Mouse (Mus musculus): Measurements from ENCODE around the gene Rtn3. TPM values are rescaled to one million over a fixed set of nuclear protein-coding genes. Genes with fewer than 3 reads are reported as not detected.

The Rtn3 gene
- polyA plus RNA-seq (2015; fragmentation: Illumina TruSeq; extraction: RNeasy Lipid Tissue Mini Kit (QIAGEN cat#74804); ENCODE audit: insufficient read depth, low read depth, low replicate concordance): 33.1 TPM

DNA sequence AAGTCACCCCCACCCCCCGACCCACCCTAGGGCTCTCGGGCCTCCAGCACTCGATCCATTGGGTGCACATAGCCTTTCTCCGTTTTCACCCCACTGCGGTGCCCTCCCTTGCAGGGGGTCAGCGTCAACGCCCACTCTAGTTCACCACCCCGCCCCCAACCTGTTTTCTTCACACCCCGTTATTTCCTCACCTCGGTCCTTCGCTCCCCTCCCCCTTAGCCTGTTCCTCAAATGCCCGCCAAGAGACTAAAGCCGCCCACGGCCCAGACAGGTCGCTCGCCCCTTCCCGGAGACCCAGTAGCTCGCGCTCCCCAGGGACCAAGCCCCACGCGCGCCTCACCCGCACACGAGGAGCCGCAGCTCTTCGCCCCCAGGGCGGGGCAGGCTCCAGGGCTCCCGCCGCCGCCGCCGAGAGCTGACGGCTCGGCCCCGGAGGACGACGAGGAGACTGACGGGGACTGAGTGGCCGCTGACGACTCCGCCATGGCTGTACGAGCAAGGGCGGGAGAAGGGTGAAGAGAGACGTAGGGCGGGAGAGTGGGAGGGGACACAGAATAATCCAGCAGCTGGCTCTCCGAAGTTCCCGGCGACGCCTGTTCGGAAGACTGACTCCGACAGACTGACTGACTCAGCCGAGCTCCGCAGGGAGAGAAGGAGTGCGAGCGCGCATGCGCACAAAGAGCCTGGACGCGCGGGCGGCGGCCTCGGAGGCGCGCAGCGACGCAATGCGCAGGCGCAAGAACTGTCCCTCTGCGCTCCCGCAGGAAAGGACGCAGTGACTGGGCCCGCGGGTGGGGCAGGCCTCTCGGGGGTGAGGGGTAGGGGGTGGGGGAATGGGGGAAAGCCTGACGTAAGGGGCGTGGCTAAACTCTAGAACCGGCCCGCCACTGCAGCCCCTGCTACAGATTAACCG is at the start of gene Rtn3:
Gene Rtn3 (minus strand): TSS at position 683 of the 913 bp plus-strand sequence.

DNA sequence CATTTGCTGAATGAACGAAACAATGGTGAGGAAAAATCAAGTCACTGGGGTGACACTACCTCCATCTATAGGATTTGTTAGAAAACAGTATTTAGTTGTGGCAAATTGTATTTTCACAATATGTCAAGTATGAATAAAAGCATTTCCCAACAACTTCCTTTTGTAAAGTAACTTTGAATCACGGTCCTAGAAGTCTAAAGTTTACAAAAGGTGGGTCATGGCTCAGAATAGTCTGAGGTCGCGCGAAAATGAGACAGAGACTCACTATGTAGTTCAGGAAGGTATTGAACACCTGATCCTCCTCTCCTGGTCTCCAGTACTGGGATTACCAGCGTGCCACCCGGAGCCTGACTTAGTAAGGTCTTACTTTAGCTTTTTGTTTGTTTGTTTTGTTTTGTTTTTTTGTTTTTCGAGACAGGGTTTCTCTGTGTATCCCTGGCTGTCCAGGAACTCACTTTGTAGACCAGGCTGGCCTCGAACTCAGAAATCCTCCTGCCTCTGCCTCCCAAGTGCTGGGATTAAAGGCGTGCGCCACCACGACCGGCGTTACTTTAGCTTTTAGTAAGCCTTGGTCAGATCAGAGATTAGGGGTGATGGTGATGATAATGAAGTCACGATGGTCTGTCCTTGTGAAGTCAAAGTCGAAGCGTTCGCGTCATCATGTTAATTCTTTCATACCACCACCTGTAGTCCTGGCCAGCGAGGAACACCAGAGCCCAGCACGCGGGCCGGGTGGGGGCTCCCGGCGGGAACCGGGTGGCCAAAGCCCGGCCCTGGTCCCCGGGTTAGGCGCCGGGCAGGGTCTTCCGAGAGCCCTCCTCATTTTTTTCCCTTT is 10.5 kb upstream of the Rtn3 start, which contains the start of gene Atl3:
Gene Atl3 (plus strand): TSS at position 689 of the 835 bp plus-strand sequence.

DNA sequence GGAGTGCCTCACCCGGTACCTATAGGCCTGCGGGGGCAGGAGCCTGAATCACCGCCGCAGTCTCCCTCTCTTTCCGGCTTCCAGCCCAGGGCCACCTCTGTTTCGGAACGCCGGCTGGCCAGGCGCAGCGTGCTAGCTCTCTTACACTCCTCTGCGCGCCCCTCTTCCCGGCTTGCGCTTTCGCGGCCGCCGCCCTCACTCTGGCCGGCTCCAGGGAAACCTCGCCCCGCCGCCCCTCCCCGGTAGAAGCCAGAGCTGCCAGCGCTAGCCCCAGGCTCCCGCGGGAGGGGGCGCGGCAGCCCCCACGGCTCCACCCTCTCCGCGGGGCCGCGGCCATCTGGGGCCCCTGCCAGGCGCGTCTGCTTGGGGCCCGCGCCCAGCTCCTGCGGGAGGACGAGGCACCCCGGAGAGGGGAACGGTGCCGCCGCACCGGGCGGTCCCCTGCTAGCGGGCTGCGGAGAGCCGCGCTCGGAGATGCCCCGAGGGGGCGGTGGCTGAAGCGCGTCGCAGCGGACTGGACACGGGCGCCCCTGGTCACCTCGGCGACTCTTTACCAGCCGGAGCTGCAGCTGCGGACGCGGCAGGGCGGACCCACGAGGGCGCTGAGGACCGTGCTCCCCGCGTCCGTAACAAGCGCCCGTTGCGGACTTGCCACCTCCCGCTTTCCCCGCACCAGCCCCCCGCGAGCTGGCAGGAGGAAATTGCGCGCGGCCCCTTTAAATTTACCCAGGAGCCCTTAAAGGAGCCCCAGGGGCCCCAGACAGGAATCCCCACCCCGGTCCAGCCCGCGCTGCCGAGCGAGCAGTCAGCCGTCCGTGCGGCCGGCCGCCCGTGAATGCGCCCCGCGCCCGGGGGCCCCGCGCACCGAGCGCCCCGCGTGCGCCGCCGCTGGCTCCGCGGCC is 66.0 kb downstream of the Rtn3 start, which contains the start of gene 2700081O15Rik:
Gene 2700081O15Rik (plus strand): TSS at position 792 of the 902 bp plus-strand sequence.

DNA sequence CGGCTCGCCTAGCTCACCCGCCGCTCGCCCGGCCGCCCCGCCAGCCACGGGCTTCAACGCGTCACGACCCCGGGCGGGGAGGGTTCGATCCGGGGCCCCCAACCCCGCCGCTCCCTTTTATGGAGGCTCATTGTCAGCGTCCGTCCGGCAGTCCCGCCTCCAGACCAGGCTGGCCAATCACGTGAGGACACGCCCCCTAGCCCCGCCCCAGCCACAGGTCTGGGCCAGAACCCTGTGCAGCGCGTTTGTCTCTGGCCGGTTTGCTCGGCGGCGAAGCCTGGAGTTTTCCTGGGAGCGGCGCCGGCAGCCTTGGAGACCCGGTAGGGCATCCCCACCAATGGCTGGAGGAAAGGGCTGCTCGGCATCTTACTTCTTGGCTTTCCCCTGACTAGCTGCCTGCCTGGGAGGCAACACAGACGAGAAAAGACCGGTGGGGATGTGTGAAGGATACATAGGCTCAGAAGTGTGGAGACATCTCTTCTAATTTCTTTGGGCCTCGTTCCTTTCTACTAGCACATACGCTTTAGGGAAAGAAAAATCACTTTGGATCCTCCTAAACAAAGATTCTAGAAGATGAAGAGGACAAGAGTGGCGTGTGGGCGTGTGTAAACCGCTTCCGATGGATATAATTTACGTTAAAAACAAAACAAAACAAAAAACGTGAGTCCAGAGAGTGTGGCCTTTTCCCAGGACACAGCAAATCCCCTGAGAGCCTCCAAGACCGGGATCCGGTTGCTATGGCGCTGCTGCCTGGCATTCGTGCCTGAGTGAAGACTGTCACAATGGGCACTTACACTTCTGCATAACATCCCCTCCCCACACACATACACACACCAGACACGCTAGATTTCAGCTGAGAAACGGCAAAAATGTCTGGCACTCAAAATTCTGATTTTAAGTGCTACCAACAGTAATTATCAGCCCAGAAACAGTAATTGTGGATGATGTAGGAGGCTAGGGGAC is 99.9 kb downstream of the Rtn3 start, which contains the start of gene Spindoc:
Gene Spindoc (minus strand): TSS at position 92 of the 963 bp plus-strand sequence.

Other genes with a start within 250 kb of the Rtn3 start
- gene Naa40, start 242.1 kb downstream of the Rtn3 start, polyA plus RNA-seq (2015; fragmentation: Illumina TruSeq; extraction: RNeasy Lipid Tissue Mini Kit (QIAGEN cat#74804); ENCODE audit: insufficient read depth, low read depth, low replicate concordance): 4.7 TPM
- not detected for gene Rcor2, start 216.0 kb downstream of the Rtn3 start, polyA plus RNA-seq (2015; fragmentation: Illumina TruSeq; extraction: RNeasy Lipid Tissue Mini Kit (QIAGEN cat#74804); ENCODE audit: insufficient read depth, low read depth, low replicate concordance)
- 17.4 TPM for gene Mark2, start 141.4 kb downstream of the Rtn3 start, polyA plus RNA-seq (2015; fragmentation: Illumina TruSeq; extraction: RNeasy Lipid Tissue Mini Kit (QIAGEN cat#74804); ENCODE audit: insufficient read depth, low read depth, low replicate concordance)
- gene Spindoc, start 100.3 kb downstream of the Rtn3 start, polyA plus RNA-seq (2015; fragmentation: Illumina TruSeq; extraction: RNeasy Lipid Tissue Mini Kit (QIAGEN cat#74804); ENCODE audit: insufficient read depth, low read depth, low replicate concordance): 8.0 TPM
- gene 2700081O15Rik, start 65.7 kb downstream of the Rtn3 start, polyA plus RNA-seq (2015; fragmentation: Illumina TruSeq; extraction: RNeasy Lipid Tissue Mini Kit (QIAGEN cat#74804); ENCODE audit: insufficient read depth, low read depth, low replicate concordance): 8.0 TPM
- gene Atl3, start 10.8 kb upstream of the Rtn3 start, polyA plus RNA-seq (2015; fragmentation: Illumina TruSeq; extraction: RNeasy Lipid Tissue Mini Kit (QIAGEN cat#74804); ENCODE audit: insufficient read depth, low read depth, low replicate concordance): 10.4 TPM
- gene Pla2g16, start 74.2 kb upstream of the Rtn3 start, polyA plus RNA-seq (2015; fragmentation: Illumina TruSeq; extraction: RNeasy Lipid Tissue Mini Kit (QIAGEN cat#74804); ENCODE audit: insufficient read depth, low read depth, low replicate concordance): 7.2 TPM
- 6.9 TPM for gene Lgals12, start 123.9 kb upstream of the Rtn3 start, polyA plus RNA-seq (2015; fragmentation: Illumina TruSeq; extraction: RNeasy Lipid Tissue Mini Kit (QIAGEN cat#74804); ENCODE audit: insufficient read depth, low read depth, low replicate concordance)
- not detected for gene Hrasls5, start 129.3 kb upstream of the Rtn3 start, polyA plus RNA-seq (2015; fragmentation: Illumina TruSeq; extraction: RNeasy Lipid Tissue Mini Kit (QIAGEN cat#74804); ENCODE audit: insufficient read depth, low read depth, low replicate concordance)
- gene Slc22a19, start 228.0 kb upstream of the Rtn3 start, polyA plus RNA-seq (2015; fragmentation: Illumina TruSeq; extraction: RNeasy Lipid Tissue Mini Kit (QIAGEN cat#74804); ENCODE audit: insufficient read depth, low read depth, low replicate concordance): not detected

All from pancreas, adult 10 weeks (tissue).